Mouse (Mus musculus) forebrain, embryonic 14.5 days (tissue): ENCODE results near the gene Tgfb1. TPM values are rescaled to one million over a fixed set of nuclear protein-coding genes. Genes with fewer than 3 reads are reported as not detected.

Experiments used
- ATAC-seq: fragments of 200-750 bp; cut with Nextera tagmentation; 2 replicates; pipeline ENCODE4 v1.8.0; 2017; ENCODE audit warnings: mild to moderate bottlenecking, moderate library complexity
- DNase-seq: peaks from one replicate; pipeline ENCODE4 v3.0.0-alpha.2; 2015; ENCODE audit warnings: low spot score
- H3K27ac ChIP-seq: fragments of 300-500 bp; sonication (generic); 2 replicates; pipeline ENCODE4 v1.5.1; 2014; ENCODE audit warnings: low read depth, mild to moderate bottlenecking, control low read depth, low read length, moderate library complexity
- H3K27me3 ChIP-seq: fragments of 300-500 bp; sonication (generic); replicated peaks from 2 replicates; pipeline ENCODE4 v1.6.1; 2014; ENCODE audit warnings: low read length, control low read depth, mixed read lengths; ENCODE audit not compliant: control insufficient read depth, insufficient read depth
- H3K36me3 ChIP-seq: fragments of 300-500 bp; sonication (generic); 2 replicates; pipeline ENCODE4 v1.6.1; 2014; ENCODE audit warnings: low read length, control low read depth; ENCODE audit not compliant: control insufficient read depth, insufficient read depth
- H3K4me1 ChIP-seq: fragments of 300-500 bp; sonication (generic); 2 replicates; pipeline ENCODE4 v1.6.1; 2014; ENCODE audit warnings: antibody characterized with exemption, low read length, control low read depth; ENCODE audit not compliant: control insufficient read depth, insufficient read depth
- H3K4me2 ChIP-seq: fragments of 300-500 bp; sonication (generic); 2 replicates; pipeline ENCODE4 v1.6.1; 2014; ENCODE audit warnings: mild to moderate bottlenecking, control low read depth, low read length
- H3K4me3 ChIP-seq: fragments of 300-500 bp; sonication (generic); 2 replicates; pipeline ENCODE4 v1.5.1; 2014; ENCODE audit warnings: low read depth, low read length, control low read depth
- H3K9ac ChIP-seq: fragments of 300-500 bp; sonication (generic); 2 replicates; pipeline ENCODE4 v1.6.1; 2014; ENCODE audit warnings: mild to moderate bottlenecking, low read length, control low read depth, moderate library complexity
- H3K9me3 ChIP-seq: fragments of 300-500 bp; sonication (generic); replicated peaks from 2 replicates; pipeline ENCODE4 v1.6.1; 2016; ENCODE audit warnings: low read length, control low read depth, mixed read lengths; ENCODE audit not compliant: control insufficient read depth
- WGBS: fragments of 180-500 bp; shearing (Covaris S2); extraction: QIAGEN DNeasy Blood & Tissue Kit; methylation state at CpG from one replicate; pipeline ENCODE4 v1.1.7; 2014; 5-methylcytosine and 5-hydroxymethylcytosine counted together
- polyA plus RNA-seq: library from polyadenylated mRNA; unstranded; fragments of >200 nt; fragmentation: Nextera tagmentation; extraction: Ambion mirVana; gene quantifications from 2 replicates; pipeline ENCODE4 v1.2.1, GENCODE M21; 2014

Tgfb1 gene
- polyA plus RNA-seq, 1 experiment from 2014 or later: 0.61 TPM

DNA sequence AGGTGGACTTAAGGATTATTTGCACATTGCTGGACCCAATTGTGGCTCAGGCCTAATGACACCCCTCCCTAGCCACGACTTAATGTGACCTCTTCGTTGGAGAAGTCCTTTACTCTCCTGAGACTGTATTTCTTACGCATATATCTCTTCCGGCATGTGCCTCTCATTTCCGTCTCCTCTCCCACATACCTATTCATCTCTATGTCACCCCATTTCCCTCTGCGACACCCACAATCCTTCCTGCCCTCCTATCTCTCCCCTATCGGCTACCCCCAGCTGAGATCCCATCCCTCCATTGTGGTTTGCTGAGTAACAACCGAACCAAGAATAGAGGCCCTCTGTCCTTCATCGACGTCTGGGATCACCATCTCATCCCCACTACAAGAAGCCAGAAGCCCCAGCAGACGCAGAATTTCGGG lies 2.8 kb downstream of the Tgfb1 start:
- Histone ChIP-seq H3K9me3 (no peaks in the 10 kb centered on the region), H3K9ac (no peak overlapping the region), H3K27ac (no peak overlapping the region), H3K27me3 (peaks cover 53% of the 10 kb centered on the region), H3K4me2 (peak overlapping the region; percentile 59), H3K4me3 (peak overlapping the region; percentile 39), H3K36me3 (no peaks in the 10 kb centered on the region), H3K4me1 (peaks cover 16% of the 10 kb centered on the region)
- DNase-seq: no peak
- ATAC-seq: no peak
- WGBS: 10% methylated on average over 12 of the region's 12 CpGs

DNA sequence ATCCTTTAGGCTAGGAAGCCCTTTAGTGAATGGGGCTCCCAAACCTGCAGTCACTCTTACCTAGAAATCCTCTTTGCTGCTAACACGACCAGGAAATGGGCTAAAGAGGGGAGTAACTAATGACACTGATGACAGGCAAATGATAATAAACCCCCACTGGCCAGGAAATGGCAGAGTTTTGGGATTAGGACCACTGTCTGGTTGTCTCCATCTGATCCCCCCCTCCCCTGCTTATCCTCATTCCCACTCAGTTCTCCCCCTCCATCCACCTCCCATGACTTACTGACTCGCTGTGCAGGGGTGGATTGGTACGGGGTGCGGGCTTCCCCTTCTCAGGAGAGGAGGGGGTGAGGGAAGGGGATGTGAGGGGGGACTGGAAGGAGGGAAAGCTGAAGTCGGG lies 3.2 kb downstream of the Tgfb1 start:
- no peak overlapping the region for H3K4me2 ChIP-seq
- peaks cover 53% of the 10 kb centered on the region for H3K27me3 ChIP-seq
- no peak for ATAC-seq
- 27% methylated on average over 5 of the region's 5 CpGs for WGBS
- no peak overlapping the region for H3K27ac ChIP-seq
- H3K4me3 ChIP-seq: no peak overlapping the region
- H3K4me1 ChIP-seq: peaks cover 16% of the 10 kb centered on the region
- no peak for DNase-seq
- no peak overlapping the region for H3K9ac ChIP-seq
- no peaks in the 10 kb centered on the region for H3K9me3 ChIP-seq
- no peaks in the 10 kb centered on the region for H3K36me3 ChIP-seq

DNA sequence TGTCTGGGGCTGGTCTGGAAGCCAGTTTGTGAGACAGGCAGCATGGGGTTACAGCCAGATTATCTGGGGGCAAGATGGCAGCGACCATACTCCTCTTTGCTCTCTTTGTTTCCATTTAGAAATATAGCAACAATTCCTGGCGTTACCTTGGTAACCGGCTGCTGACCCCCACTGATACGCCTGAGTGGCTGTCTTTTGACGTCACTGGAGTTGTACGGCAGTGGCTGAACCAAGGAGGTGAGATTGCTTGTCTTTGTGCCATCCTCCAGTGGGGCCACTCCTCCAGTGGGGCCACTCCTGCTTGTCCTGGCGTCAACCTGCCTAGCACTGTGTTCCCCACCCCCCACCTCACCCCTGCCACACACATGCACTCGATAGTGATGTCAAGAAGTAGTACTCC lies 7.3 kb downstream of the Tgfb1 start:
- no peak for DNase-seq
- no peak overlapping the region for H3K4me2 ChIP-seq
- no peak overlapping the region for H3K4me3 ChIP-seq
- WGBS: 41% methylated on average over 8 of the region's 8 CpGs
- no peak for ATAC-seq
- H3K36me3 ChIP-seq: no peaks in the 10 kb centered on the region
- H3K27ac ChIP-seq: no peak overlapping the region
- no peaks in the 10 kb centered on the region for H3K9me3 ChIP-seq
- H3K4me1 ChIP-seq: 0 out of 2 replicates have a peak, but pooled peaks cover 2% of the 10 kb centered on the region
- no peak overlapping the region for H3K9ac ChIP-seq
- H3K27me3 ChIP-seq: peaks cover 19% of the 10 kb centered on the region

DNA sequence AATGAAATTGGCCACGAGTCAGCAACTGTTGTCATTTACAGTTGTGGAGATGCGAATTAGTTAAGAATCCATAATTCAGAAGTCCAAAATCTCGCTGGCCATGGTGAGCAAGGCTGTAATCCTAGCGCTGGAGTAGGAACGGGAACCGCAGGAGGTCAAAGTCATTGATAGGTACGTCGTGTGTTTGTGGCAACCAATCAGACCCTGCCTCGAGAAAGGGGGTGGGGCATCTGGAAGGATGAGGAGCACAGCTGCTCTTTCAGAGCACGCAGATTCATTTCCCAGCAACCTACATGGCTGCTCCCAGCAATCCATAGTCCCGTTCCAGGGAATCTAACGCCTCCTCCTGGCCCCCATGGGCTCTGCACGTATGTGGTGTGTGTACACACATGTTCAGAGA lies 13.0 kb downstream of the Tgfb1 start:
- Histone ChIP-seq H3K36me3 (no peaks in the 10 kb centered on the region), H3K9ac (no peak overlapping the region), H3K4me3 (no peak overlapping the region), H3K4me1 (0 out of 2 replicates have a peak, but pooled peaks cover 3% of the 10 kb centered on the region), H3K9me3 (no peaks in the 10 kb centered on the region), H3K27me3 (peaks cover 9% of the 10 kb centered on the region; the same call in 1 of the 2 replicates), H3K27ac (no peak overlapping the region), H3K4me2 (no peak overlapping the region)
- ATAC-seq (no peak), DNase-seq (no peak)
- WGBS: 60% methylated on average over 13 of the region's 13 CpGs

DNA sequence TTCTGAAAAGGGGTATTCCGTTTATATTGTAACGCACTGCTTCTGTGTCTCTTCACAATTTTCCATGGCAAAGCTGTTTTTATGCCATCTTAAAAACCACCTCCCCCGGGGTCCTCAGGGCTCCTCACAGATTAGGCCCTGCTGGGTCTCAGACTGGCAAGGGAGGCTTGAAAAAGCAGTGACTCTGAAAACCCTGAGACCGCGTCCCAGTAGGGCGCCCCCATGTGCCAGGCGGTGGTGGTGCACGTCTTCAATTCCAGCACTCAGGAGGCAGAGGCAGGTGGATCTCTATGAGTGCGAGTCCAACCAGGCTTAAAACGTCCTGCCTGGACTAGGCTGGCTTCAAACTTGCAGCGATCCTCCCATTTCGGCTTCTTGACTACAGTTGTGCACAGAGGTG lies 13.9 kb downstream of the Tgfb1 start:
- no peak overlapping the region for H3K9ac ChIP-seq
- no peak for ATAC-seq

DNA sequence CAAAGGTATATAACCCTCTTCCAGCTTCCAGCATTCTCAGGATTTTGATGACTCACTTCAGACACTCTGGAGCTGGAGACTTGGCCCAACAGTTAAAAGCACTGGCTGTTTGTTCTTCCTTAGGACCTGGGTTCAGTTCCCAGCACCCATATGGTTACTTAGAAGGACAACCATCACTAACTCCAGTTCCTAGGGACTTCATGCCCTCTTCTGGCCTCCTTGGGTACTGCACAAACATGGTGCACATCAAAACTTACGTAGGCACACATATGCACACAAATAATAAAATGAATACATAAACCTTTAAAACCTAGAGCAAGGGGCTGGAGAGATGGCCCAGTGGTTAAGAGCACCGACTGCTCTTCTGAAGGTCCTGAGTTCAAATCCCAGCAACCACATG lies 15.5 kb downstream of the Tgfb1 start:
- Histone ChIP-seq H3K4me3 (no peak overlapping the region), H3K9me3 (no peaks in the 10 kb centered on the region), H3K36me3 (no peaks in the 10 kb centered on the region), H3K4me2 (no peak overlapping the region), H3K4me1 (0 out of 2 replicates have a peak, but pooled peaks cover 3% of the 10 kb centered on the region), H3K9ac (no peak overlapping the region), H3K27ac (no peak overlapping the region), H3K27me3 (peaks cover 9% of the 10 kb centered on the region; the same call in 1 of the 2 replicates)
- no peak for DNase-seq
- 91% methylated on average over 2 of the region's 2 CpGs for WGBS
- no peak for ATAC-seq

More for the DNA sequence above, 13.9 kb downstream of the Tgfb1 start:
- 75% methylated on average over 12 of the region's 12 CpGs for WGBS
- Histone ChIP-seq H3K4me3 (no peak overlapping the region), H3K27ac (no peak overlapping the region), H3K27me3 (peaks cover 9% of the 10 kb centered on the region; the same call in 1 of the 2 replicates), H3K4me2 (no peak overlapping the region), H3K9me3 (no peaks in the 10 kb centered on the region), H3K36me3 (no peaks in the 10 kb centered on the region), H3K4me1 (0 out of 2 replicates have a peak, but pooled peaks cover 3% of the 10 kb centered on the region)
- DNase-seq: no peak

DNA sequence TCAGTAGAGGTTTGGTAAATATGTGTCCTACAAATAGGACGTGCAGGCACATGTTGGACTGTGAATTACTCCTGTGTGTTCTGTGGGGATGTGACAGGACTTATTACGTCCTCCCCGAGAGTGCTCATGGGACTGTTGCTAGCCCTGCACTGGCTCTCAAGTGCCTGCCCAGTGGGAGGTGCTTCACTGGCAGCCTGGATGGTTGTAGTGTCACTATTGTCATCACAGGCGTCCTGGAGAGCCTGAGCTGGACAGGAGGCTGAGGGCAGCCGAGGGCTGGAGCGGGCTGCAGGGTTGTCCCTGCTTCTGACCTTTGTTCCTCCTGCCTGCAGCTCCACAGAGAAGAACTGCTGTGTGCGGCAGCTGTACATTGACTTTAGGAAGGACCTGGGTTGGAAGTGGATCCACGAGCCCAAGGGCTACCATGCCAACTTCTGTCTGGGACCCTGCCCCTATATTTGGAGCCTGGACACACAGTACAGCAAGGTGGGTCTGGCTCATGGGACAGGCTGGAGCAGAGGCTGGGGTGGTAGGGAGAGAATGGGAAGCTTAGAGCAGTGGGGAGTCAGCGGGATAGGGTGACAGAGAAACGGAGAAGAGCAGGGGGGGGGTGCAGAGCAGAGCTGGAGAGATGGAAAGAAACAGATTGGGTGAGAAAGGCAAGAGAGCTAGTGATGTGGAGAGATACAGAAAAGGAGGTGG lies 17.1 kb downstream of the Tgfb1 start:
- Histone ChIP-seq H3K27me3 (peaks cover 9% of the 10 kb centered on the region; the same call in 1 of the 2 replicates), H3K27ac (no peak overlapping the region), H3K9ac (no peak overlapping the region), H3K4me2 (peak overlapping the region; percentile 57; the same call in 1 of the 2 replicates), H3K4me3 (no peak overlapping the region), H3K4me1 (0 out of 2 replicates have a peak, but pooled peaks cover 3% of the 10 kb centered on the region), H3K9me3 (no peaks in the 10 kb centered on the region), H3K36me3 (no peaks in the 10 kb centered on the region)
- no peak for DNase-seq
- ATAC-seq: 0 out of 2 replicates have a peak, but pooled peaks have one; percentile 27
- 15% methylated on average over 10 of the region's 10 CpGs for WGBS

DNA sequence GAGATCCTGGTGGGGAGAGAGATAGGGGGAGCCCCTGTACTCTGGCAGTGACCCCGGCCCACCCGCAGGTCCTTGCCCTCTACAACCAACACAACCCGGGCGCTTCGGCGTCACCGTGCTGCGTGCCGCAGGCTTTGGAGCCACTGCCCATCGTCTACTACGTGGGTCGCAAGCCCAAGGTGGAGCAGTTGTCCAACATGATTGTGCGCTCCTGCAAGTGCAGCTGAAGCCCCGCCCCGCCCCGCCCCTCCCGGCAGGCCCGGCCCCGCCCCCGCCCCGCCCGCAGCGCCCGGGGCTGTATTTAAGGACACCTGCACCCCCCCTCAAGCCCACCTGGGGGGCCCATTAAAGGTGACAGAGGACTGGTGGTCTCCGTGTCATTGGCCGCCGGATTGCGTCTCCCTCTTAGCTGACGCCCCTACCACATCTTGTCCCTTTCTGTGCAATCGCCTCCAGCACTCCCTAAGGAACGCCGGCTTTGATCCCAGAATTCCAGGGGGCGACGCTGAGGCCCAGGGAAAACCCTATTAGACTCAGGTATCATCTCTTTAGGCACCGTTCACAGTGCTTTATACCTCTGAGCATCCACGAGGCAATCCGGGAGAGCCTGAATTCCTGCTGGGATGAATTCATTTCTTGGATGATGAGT lies 18.0 kb downstream of the Tgfb1 start:
- Histone ChIP-seq H3K27ac (no peak overlapping the region), H3K4me1 (0 out of 2 replicates have a peak, but pooled peaks cover 3% of the 10 kb centered on the region), H3K4me3 (peak overlapping the region; percentile 23), H3K9me3 (no peaks in the 10 kb centered on the region), H3K27me3 (peaks cover 9% of the 10 kb centered on the region; the same call in 1 of the 2 replicates), H3K4me2 (peak overlapping the region; percentile 57), H3K36me3 (no peaks in the 10 kb centered on the region), H3K9ac (peak overlapping the region; percentile 50)
- 2% methylated on average over 37 of the region's 37 CpGs for WGBS
- peak; percentile 60 for ATAC-seq
- no peak for DNase-seq
